Mouse (Mus musculus) forebrain, embryonic 13.5 days (tissue): ENCODE measurements around the gene Olfr1416. TPM values are rescaled to one million over a fixed set of nuclear protein-coding genes. Genes with fewer than 3 reads are reported as not detected.
"Not testable (repeated sequence)": the region's sequence is repeated elsewhere in the genome, so short reads cannot be mapped to it uniquely, and the experiment has no call there.

Source experiments
- ATAC-seq: fragments of 200-750 bp; cut with Nextera tagmentation; 2 replicates; pipeline ENCODE4 v1.8.0; 2017
- H3K27ac ChIP-seq: fragments of 300-500 bp; sonication (generic); 2 replicates; pipeline ENCODE4 v1.5.1; 2015; ENCODE audit warnings: inconsistent platforms, mild to moderate bottlenecking, moderate library complexity
- H3K27me3 ChIP-seq: fragments of 300-500 bp; sonication (generic); 2 replicates; pipeline ENCODE4 v1.6.1; 2015; ENCODE audit warnings: mild to moderate bottlenecking, inconsistent platforms
- H3K36me3 ChIP-seq: fragments of 300-500 bp; sonication (generic); 2 replicates; pipeline ENCODE4 v1.6.1; 2015; ENCODE audit warnings: mild to moderate bottlenecking, inconsistent platforms; ENCODE audit not compliant: poor library complexity, severe bottlenecking
- H3K4me1 ChIP-seq: fragments of 300-500 bp; sonication (generic); 2 replicates; pipeline ENCODE4 v1.6.1; 2015; ENCODE audit warnings: inconsistent platforms
- H3K4me2 ChIP-seq: fragments of 300-500 bp; sonication (generic); 2 replicates; pipeline ENCODE4 v1.6.1; 2015; ENCODE audit warnings: inconsistent platforms, mild to moderate bottlenecking, moderate library complexity
- H3K4me3 ChIP-seq: fragments of 300-500 bp; sonication (generic); 2 replicates; pipeline ENCODE4 v1.5.1; 2015; ENCODE audit warnings: mild to moderate bottlenecking, inconsistent platforms
- H3K9ac ChIP-seq: fragments of 300-500 bp; sonication (generic); 2 replicates; pipeline ENCODE4 v1.6.1; 2015; ENCODE audit warnings: mild to moderate bottlenecking, inconsistent platforms
- H3K9me3 ChIP-seq: fragments of 300-500 bp; sonication (generic); replicated peaks from 2 replicates; pipeline ENCODE4 v1.6.1; 2016; ENCODE audit warnings: inconsistent platforms
- WGBS: fragments of 180-500 bp; shearing (Covaris S2); methylation state at CpG from one replicate; pipeline ENCODE4 v1.1.7; 2015; 5-methylcytosine and 5-hydroxymethylcytosine counted together
- polyA plus RNA-seq: library from polyadenylated mRNA; unstranded; fragments of >200 nt; fragmentation: Nextera tagmentation; extraction: Ambion mirVana; gene quantifications from 2 replicates; pipeline ENCODE4 v1.2.1, GENCODE M21; 2015

Gene Olfr1416
- polyA plus RNA-seq: not detected in 2 replicates

- Histone ChIP-seq H3K9me3 (peaks cover 11% of the 10 kb centered on the region), H3K4me1 (no peaks in the 10 kb centered on the region), H3K4me2 (no peak within 1 kb of the TSS), H3K4me3 (no peak within 1 kb of the TSS), H3K27ac (no peak within 1 kb of the TSS), H3K36me3 (no peaks in the 10 kb centered on the region), H3K27me3 (peaks cover 7% of the 10 kb centered on the region; the same call in 1 of the 2 replicates), H3K9ac (no peak within 1 kb of the TSS)
- no peak for ATAC-seq
Measured at GRCm38 (mm10) chr1:92485013-92485412, at the start of gene Olfr1416. Olfr1416 (minus strand) TSS chr1:92485113.

- H3K4me3 ChIP-seq: no peak overlapping the region
- H3K4me2 ChIP-seq: no peak overlapping the region
- no peaks in the 10 kb centered on the region; the same call in 1 of the 2 replicates for H3K27me3 ChIP-seq
- no peaks in the 10 kb centered on the region for H3K4me1 ChIP-seq
- H3K36me3 ChIP-seq: no peaks in the 10 kb centered on the region
- WGBS: 80% methylated on average over 3 of the region's 3 CpGs
- no peaks in the 10 kb centered on the region for H3K9me3 ChIP-seq
- no peak overlapping the region for H3K27ac ChIP-seq
- ATAC-seq: no peak
- no peak overlapping the region for H3K9ac ChIP-seq
Measured at GRCm38 (mm10) chr1:92523764-92524163, 38.9 kb upstream of the Olfr1416 start.

- peak; percentile 58 for ATAC-seq
- H3K36me3 ChIP-seq: no peaks in the 10 kb centered on the region
- no peak overlapping the region for H3K27ac ChIP-seq
- WGBS: 16% methylated on average over 10 of the region's 10 CpGs
- H3K4me3 ChIP-seq: no peak overlapping the region
- H3K4me2 ChIP-seq: no peak overlapping the region
- no peaks in the 10 kb centered on the region; the same call in 1 of the 2 replicates for H3K27me3 ChIP-seq
- no peaks in the 10 kb centered on the region for H3K4me1 ChIP-seq
- no peak overlapping the region for H3K9ac ChIP-seq
- H3K9me3 ChIP-seq: no peaks in the 10 kb centered on the region
Measured at GRCm38 (mm10) chr1:92521376-92521775, 36.5 kb upstream of the Olfr1416 start.

- ATAC-seq: no peak
- no peak overlapping the region for H3K27ac ChIP-seq
- WGBS: 90% methylated on average over 6 of the region's 6 CpGs
Measured at GRCm38 (mm10) chr1:92519046-92519445, 34.1 kb upstream of the Olfr1416 start.

GRCm38 (mm10) chr1:92518561-92518960 is 33.6 kb upstream of the Olfr1416 start, which contains the start of gene Olfr1414:
Olfr1414 (minus strand) TSS chr1:92518661.
- Histone ChIP-seq H3K27me3 (peaks cover 3% of the 10 kb centered on the region; the same call in 1 of the 2 replicates), H3K36me3 (no peaks in the 10 kb centered on the region), H3K9ac (no peak within 1 kb of the TSS), H3K4me1 (no peaks in the 10 kb centered on the region), H3K4me3 (no peak within 1 kb of the TSS), H3K27ac (no peak within 1 kb of the TSS), H3K4me2 (no peak within 1 kb of the TSS), H3K9me3 (no peaks in the 10 kb centered on the region)
- WGBS: 86% methylated on average over 3 of the region's 3 CpGs
- no peak for ATAC-seq

More at GRCm38 (mm10) chr1:92519046-92519445, 34.1 kb upstream of the Olfr1416 start:
- Histone ChIP-seq H3K9me3 (no peaks in the 10 kb centered on the region), H3K4me2 (no peak overlapping the region), H3K9ac (no peak overlapping the region), H3K4me3 (no peak overlapping the region), H3K36me3 (no peaks in the 10 kb centered on the region), H3K27me3 (peaks cover under 1% of the 10 kb centered on the region; the same call in 1 of the 2 replicates), H3K4me1 (no peaks in the 10 kb centered on the region)

- Histone ChIP-seq H3K4me3 (no peak overlapping the region), H3K36me3 (no peaks in the 10 kb centered on the region), H3K4me2 (no peak overlapping the region), H3K27me3 (peaks cover 3% of the 10 kb centered on the region; the same call in 1 of the 2 replicates), H3K27ac (no peak overlapping the region), H3K9me3 (no peaks in the 10 kb centered on the region), H3K4me1 (no peaks in the 10 kb centered on the region), H3K9ac (no peak overlapping the region)
- 85% methylated on average over 11 of the region's 11 CpGs for WGBS
- no peak for ATAC-seq
Measured at GRCm38 (mm10) chr1:92515390-92515789, 30.5 kb upstream of the Olfr1416 start.

- 91% methylated on average over 5 of the region's 5 CpGs for WGBS
- H3K27me3 ChIP-seq, H3K9ac ChIP-seq, ATAC-seq, H3K36me3 ChIP-seq, H3K9me3 ChIP-seq, H3K27ac ChIP-seq, H3K4me3 ChIP-seq, H3K4me2 ChIP-seq, H3K4me1 ChIP-seq: not testable (repeated sequence)
Measured at GRCm38 (mm10) chr1:92511646-92512045, 26.7 kb upstream of the Olfr1416 start.

GRCm38 (mm10) chr1:92496001-92496400 is 11.1 kb upstream of the Olfr1416 start, which contains the start of gene Olfr1415:
Olfr1415 (minus strand) TSS chr1:92496101.
- 82% methylated on average over 2 of the region's 2 CpGs for WGBS
- H3K36me3 ChIP-seq: no peaks in the 10 kb centered on the region
- H3K4me2 ChIP-seq: no peak within 1 kb of the TSS
- H3K27me3 ChIP-seq: no peaks in the 10 kb centered on the region
- no peak within 1 kb of the TSS for H3K4me3 ChIP-seq
- no peaks in the 10 kb centered on the region for H3K9me3 ChIP-seq
- no peaks in the 10 kb centered on the region for H3K4me1 ChIP-seq
- H3K9ac ChIP-seq: no peak within 1 kb of the TSS
- ATAC-seq: no peak
- H3K27ac ChIP-seq: no peak within 1 kb of the TSS

GRCm38 (mm10) chr1:92474066-92474578 is 10.8 kb downstream of the Olfr1416 start:
- Histone ChIP-seq H3K4me3 (peak overlapping the region; percentile 88), H3K27me3 (peaks cover 10% of the 10 kb centered on the region; the same call in 1 of the 2 replicates), H3K9ac (peak overlapping the region; percentile 68), H3K4me2 (peak overlapping the region; percentile 73), H3K27ac (no peak overlapping the region), H3K4me1 (peaks cover 17% of the 10 kb centered on the region), H3K36me3 (peaks cover 19% of the 10 kb centered on the region), H3K9me3 (no peaks in the 10 kb centered on the region)
- ATAC-seq: peak; percentile 77
- WGBS: 6% methylated on average over 10 of the region's 10 CpGs

- no peaks in the 10 kb centered on the region for H3K9me3 ChIP-seq
- WGBS: under 1% methylated on average over 67 of the region's 67 CpGs
- H3K4me3 ChIP-seq: peak within 1 kb of the TSS; percentile 88
- H3K4me2 ChIP-seq: peak within 1 kb of the TSS; percentile 73
- H3K27me3 ChIP-seq: peaks cover 10% of the 10 kb centered on the region; the same call in 1 of the 2 replicates
- H3K4me1 ChIP-seq: peaks cover 17% of the 10 kb centered on the region
- peak within 1 kb of the TSS; percentile 94 for H3K9ac ChIP-seq
- ATAC-seq: peak; percentile 94
- H3K27ac ChIP-seq: peak within 1 kb of the TSS; percentile 51; the same call in 1 of the 2 replicates
- peaks cover 26% of the 10 kb centered on the region for H3K36me3 ChIP-seq
Measured at GRCm38 (mm10) chr1:92473165-92474041, 11.5 kb downstream of the Olfr1416 start, which contains the start of gene Ndufa10. Ndufa10 (minus strand) TSS chr1:92473860.

GRCm38 (mm10) chr1:92468891-92469290 is 16.0 kb downstream of the Olfr1416 start:
- Histone ChIP-seq H3K4me3 (no peak overlapping the region), H3K9me3 (no peaks in the 10 kb centered on the region), H3K4me2 (no peak overlapping the region), H3K9ac (no peak overlapping the region), H3K4me1 (peaks cover 12% of the 10 kb centered on the region), H3K27me3 (no peaks in the 10 kb centered on the region), H3K27ac (no peak overlapping the region), H3K36me3 (peaks cover 71% of the 10 kb centered on the region)
- ATAC-seq: no peak
- 89% methylated on average over 4 of the region's 4 CpGs for WGBS

- Histone ChIP-seq H3K4me2 (no peak overlapping the region), H3K9ac (no peak overlapping the region), H3K9me3 (0 out of 2 replicates have a peak, but pooled peaks cover 4% of the 10 kb centered on the region), H3K27ac (no peak overlapping the region), H3K36me3 (peaks cover 90% of the 10 kb centered on the region), H3K27me3 (no peaks in the 10 kb centered on the region), H3K4me1 (no peaks in the 10 kb centered on the region), H3K4me3 (no peak overlapping the region)
- 89% methylated on average over 6 of the region's 6 CpGs for WGBS
- no peak for ATAC-seq
Measured at GRCm38 (mm10) chr1:92458416-92458815, 26.5 kb downstream of the Olfr1416 start.
